Mouse (Mus musculus) thymus, postnatal 4 days (tissue): ENCODE measurements at regions not wholly inside any gene's neighbourhood (a gene's known extent, or its start where the extent isn't known, plus 50 kb on each side); places are given as distances from the start of the nearest gene placed in this dataset.

Experiments used
- DNase-seq: peaks from one replicate; pipeline ENCODE4 v3.0.0; 2021

DNA sequence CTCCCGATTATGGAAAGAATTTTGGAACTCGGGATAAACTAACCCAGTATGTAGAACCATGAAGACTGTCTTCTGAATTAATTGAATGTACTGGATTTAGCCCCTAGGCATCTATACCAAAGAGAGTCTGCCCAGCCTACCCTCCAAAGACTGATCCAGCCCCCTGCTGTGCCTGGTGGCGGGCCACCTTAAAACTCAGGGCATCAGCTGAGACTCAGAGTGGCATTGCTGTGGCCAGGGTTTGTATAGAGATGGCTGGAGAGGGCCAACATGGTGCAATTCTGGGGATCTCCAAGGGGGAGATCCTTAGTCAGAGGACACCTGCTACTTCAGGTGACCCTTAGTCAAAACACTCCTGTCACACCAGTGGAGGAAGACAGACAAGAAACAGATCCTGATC, 58.6 kb upstream of the Ppara start:
- DNase-seq: no peak

DNA sequence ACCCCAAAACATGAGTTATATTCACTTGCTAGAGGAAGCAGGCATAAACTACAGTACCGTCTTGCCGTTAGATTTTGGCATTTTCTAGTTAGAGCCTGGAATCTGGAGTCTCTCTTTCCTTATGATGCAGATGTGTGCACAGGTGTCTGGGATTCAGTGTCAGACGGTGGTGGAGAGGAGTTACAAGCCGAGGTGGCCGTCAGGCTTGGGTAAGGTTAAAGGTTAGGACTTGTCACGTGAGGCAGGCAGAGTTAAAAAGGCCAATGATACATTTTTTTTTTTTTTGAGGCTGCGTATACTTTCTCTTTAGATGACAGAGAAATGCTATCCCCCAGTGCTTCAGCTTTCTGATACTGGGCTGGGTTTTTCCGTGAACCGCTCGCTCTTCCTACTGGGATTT, 57.9 kb upstream of the Ppara start:
- DNase-seq: no peak

DNA sequence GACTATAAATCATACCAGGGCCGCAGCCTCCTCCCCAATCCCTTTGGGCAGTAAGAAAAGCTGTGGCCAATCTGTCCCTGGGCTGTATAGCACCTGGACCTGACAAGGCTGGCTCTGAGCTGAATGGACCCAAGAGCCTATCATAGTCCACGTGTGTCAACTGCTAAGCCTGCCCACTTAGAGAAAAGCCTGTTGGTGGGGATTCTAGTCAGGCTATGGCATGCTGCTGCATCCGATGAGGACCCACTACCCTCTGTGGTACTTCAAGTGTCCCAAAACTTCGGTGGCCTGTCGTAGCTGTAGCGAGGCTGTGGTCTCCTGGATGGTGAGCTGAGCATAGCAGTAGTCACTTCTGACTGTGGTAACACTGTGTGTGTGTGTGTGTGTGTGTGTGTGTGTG, 57.4 kb upstream of the Ppara start:
- no peak for DNase-seq

DNA sequence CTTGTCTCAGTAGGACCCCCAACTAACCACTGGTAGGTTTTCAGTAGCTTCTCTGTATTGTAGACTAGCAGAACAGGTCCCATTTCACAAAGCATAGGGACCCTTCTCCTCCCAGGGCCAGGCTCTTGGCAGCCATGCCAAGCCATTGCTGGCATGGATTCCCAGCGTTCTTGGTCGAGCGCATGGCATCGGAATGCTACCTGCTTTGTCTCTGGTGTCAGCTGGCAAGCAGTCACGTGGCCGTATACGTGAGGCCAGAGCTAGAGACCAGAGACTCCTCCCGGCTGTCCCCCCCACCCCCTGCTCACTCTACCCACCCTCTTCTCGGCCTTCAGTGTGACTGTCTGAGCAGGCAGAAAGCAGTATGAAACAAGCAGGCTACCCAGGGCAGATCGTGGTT, 56.9 kb upstream of the Ppara start:
- no peak for DNase-seq

DNA sequence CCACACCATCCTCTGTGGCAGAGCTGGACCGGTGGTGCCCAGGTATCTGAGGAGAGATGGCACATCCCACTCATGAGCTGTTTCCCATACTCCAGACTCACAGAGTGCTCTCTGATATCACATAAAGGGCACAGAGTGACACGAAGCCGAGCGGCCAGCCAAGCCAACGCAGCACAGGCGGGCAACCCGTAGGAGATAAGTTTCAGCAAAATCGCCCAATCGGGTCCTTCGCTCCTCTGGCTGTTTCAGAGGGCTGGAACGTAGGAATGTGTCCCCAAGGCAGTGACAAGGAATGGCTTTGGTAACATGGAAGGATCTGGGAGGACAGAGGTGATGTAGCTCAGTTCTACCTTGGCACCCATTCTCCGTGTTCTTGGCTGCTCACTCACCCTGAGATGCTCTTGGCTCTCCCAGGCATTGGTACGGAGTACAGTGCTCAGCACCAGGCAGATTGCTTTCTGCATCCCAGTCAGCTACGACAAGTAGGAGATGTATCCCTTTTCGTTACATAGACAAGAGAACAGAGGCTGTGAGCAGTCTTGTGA, 56.4 kb upstream of the Ppara start:
- DNase-seq: no peak

DNA sequence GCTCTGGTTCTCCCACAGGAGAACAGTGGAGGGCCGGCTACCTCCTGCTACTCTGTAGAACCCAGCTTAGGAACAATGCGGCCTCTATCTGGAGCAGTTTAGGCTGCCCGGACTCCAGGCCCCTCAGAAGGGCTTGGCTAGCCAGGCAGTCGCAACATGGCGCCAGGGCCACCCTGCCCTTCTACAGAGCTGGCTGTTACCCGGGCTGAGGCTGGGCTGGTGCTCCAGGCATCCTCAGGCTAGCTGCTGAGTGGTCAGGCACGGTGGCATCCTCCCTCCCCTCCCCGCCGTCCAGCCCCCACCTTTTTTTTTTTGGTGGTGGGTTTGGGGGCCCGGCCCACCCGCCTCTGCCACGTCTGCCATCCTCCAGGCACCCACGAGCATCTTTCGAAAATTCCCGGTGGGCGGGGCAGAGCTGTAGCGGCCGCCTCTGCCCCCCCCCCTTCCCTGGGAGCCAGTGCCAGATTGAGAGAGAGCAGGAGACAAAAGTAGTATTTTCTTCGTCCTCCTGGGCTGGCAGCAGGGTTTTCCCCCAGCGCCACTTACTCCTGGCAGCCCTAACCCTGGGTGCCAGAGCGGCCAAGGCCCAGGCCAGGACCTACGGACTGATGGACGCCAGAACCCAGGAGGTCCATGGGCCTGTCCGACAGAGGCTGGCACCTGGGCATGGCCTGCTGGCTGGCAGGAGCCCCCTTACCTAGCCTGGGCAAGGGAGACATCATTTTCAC, 55.6 kb upstream of the Ppara start:
- no peak for DNase-seq

DNA sequence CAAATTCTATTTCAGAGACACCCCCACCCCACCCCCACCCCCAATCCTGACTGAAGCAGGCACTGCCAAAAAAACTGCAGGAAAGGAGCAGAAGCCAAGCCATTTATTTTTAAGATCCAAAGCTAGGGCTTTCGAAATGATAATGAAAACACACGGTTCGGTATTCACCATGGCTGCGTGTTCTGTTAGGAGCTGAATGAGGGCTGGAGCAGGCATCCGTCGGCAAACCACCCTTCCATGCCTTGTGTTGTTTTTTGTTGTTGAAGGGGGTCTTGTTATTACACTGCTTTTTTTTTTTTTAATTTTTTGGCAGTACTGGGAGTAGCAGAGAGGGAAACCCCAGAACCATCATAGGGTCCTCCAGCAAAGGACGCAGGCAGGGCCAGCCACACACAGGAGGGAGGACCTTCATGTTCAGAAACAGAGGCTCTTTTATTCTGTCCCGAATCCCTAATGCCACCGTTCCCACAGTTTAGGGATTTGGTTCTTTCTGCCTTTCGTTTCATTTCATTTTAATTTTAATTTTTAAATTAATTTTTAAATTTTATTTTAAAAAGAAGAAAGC, 54.8 kb upstream of the Ppara start:
- no peak for DNase-seq

DNA sequence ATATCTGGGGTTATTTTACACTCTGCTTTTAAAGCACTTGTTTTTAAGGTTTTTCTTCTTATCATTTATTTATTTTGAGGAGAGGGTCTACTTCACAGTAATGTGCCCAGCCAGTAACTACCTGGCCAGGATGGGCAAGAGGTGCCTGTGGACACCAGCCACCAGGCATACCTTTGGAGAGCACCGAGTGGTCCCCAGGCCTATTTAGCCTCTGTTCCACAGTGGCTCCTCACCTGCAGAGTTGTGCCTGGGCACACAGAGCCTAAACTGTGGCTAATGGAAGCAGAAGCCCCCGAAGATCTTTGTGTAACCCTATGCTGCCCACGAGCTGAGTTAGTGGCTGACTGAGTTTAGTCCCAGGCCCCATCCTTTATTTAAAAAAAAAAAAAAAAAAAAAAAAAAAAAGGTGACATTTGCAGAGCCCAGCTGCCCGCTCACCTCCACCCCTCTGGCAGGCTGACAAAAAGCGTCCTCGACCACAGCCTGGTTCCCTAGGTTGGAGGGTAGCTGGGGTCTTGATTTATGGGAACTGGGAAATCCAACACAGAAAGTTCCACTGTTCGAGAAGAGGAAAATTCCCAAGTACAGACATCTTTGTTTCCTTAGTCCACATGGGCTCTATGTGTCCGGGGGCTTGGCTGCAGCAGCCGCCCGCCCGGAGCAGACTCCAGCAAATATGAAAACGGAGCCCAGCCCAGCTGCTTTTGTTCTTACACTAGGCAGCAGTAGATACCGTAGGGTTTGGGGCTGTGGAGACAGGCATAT, 54.1 kb upstream of the Ppara start:
- DNase-seq: no peak

DNA sequence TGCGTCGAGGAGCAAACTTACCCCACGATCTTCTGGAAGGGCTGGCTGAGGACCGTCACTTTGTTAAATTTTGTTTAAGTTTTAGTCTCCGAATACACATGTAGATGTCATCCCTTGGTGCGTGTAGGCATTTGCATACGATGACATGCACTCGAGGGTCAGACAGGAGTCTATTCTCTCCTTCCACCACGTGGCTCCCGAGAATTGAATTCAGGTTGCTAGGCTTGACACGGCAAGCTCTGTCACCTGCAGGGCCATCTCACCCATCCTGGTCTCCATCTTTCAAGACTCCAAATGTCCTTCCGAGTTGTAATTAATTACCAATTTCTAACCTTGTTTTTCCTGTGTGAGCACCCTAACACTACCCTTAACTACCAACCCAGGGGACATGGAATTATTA, 52.7 kb upstream of the Ppara start:
- no peak for DNase-seq

DNA sequence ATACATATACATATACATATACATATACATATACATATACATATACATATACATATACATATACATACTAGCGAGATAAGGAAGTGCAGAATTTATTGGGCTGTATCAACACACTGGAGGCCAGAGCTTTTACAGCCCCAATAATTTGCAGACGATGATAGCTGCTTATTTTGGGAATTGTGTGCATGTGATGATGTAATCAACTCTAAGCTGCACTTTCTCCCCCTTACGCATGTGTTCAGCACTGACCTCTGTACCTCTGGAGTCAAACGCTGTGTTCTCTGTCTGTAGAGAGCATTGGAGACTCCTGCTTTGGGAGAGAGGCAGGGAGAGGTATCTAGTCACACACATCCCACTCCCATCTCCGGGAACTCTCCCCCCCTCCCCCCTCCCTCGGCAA, 52.0 kb upstream of the Ppara start:
- DNase-seq: no peak

DNA sequence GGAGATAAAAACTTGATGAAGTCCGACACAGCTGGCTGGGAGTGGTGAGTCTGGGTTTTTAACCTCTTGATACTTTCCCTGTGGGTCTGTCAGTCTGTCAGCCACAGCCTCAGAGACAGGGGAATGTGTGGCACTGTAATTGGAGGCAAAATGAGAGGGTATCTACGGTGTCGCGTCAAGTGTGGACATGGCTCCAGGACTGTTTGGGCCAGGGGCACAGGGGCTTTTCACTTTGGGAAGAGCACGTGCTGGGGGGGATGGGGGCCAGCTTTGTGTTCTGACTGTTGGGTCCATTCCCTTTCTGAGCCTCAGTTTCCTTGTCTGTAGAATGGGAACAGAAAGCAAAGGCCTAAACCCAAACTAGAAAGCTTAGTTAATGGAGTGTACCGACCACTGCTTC, 51.5 kb upstream of the Ppara start:
- DNase-seq: no peak

DNA sequence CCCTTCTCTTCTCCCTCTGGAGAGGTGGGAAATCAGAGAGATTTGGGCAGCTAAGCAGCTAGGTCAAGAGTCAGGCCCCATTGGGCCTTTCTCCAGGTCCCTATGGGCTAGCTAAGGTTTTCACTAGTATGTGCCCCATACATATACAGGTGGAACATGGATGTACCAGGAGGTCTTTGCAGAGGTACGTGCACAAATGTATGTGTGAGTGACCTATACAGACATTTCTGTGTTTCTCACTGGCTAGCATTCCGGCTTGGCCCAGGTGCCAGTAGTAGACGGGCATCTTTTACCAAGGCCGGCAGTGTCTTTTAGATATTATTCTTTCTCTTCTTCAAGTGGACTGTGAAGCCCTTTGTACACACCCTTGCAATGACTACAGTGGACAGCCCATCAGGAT, 51.1 kb upstream of the Ppara start:
- DNase-seq: no peak

DNA sequence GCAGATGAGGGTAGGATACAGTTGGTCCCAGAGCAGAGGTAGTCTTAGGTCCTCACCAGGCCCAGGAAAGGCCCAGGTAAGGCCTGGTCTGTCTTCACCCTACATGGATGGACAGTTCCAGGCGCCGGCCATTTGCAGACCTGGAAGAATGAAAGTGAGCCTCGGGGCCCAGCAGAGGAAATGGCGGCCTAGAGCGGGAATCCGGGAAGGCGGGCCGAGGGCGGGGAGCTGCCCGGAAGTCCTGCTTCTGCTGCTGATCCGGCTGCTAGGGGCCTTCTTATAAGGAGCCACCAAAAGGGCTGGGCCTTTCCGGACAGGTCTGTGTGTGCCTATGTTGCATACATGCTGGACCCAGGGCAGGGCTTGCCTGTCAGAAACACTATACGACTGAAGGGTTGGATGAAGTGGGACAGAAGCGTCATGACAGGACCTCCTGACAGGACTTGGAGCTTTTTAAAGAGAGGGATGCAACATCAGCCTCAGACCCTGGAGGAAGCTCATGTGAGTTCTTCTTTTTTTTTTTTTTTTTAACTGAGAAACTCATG, 50.5 kb upstream of the Ppara start:
- DNase-seq: no peak

DNA sequence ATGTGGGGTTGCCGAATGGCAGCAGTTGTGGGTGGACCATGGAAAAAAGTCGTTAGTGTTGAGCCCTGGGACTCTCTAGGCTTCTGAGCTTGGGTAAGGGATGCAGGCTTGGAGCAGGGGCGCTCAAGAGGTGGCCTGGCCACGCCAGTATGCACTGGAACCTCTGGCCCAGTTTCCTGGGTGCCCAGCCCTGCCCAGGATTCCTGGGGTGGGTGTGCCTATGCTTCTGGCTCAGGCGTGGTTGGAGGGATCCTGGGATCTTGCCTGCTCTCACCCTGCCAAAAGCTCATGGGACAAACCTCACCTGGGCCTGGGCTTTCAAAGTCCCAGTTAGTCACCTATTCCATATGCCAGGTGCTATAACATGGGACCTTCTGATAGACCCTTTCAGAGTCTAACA, 49.9 kb upstream of the Ppara start:
- DNase-seq: no peak
